Mouse (Mus musculus): ENCODE data around the gene Aoc1. TPM values are rescaled to one million over a fixed set of nuclear protein-coding genes. Genes with fewer than 3 reads are reported as not detected.

Aoc1 gene
- polyA plus RNA-seq, 1 experiment from 2014 or later = not detected

GRCm38 (mm10) chr6:48857613-48858302 lies 14.9 kb upstream of the Aoc1 start:
- H3K9me3 ChIP-seq (ENCODE audit: control insufficient read depth, low read length) = no peaks in the 10 kb centered on the region
- DNase-seq (ENCODE audit: low spot score) (no peak), ATAC-seq (ENCODE audit: low FRiP score) (no peak)
- 54% methylated on average over 8 of the region's 8 CpGs for WGBS
- H3K4me2 ChIP-seq (replicated peaks) = no peak overlapping the region
- no peak overlapping the region for H3K9ac ChIP-seq
- no peaks in the 10 kb centered on the region for H3K27me3 ChIP-seq (ENCODE audit: control insufficient read depth, insufficient read depth, low read length)
- H3K4me1 ChIP-seq (replicated peaks; ENCODE audit: control insufficient read depth, insufficient read depth, low read length) = no peaks in the 10 kb centered on the region
- H3K27ac ChIP-seq = no peak overlapping the region
- no peaks in the 10 kb centered on the region for H3K36me3 ChIP-seq (replicated peaks; ENCODE audit: control insufficient read depth, insufficient read depth)
- no peak overlapping the region for H3K4me3 ChIP-seq (replicated peaks; ENCODE audit: low read length)

GRCm38 (mm10) chr6:48860130-48860815 lies 12.4 kb upstream of the Aoc1 start:
- no peaks in the 10 kb centered on the region for H3K36me3 ChIP-seq (replicated peaks; ENCODE audit: control insufficient read depth, insufficient read depth)
- H3K9me3 ChIP-seq (ENCODE audit: control insufficient read depth, low read length) = no peaks in the 10 kb centered on the region
- H3K27ac ChIP-seq = no peak overlapping the region
- H3K4me3 ChIP-seq (replicated peaks; ENCODE audit: low read length) = no peak overlapping the region
- WGBS = 13% methylated on average over 23 of the region's 23 CpGs
- H3K27me3 ChIP-seq (ENCODE audit: control insufficient read depth, insufficient read depth, low read length) = 0 out of 2 replicates have a peak, but pooled peaks cover 4% of the 10 kb centered on the region
- ATAC-seq (ENCODE audit: low FRiP score) (no peak), DNase-seq (ENCODE audit: low spot score) (peak; percentile 54)
- H3K9ac ChIP-seq = no peak overlapping the region
- no peaks in the 10 kb centered on the region for H3K4me1 ChIP-seq (replicated peaks; ENCODE audit: control insufficient read depth, insufficient read depth, low read length)
- H3K4me2 ChIP-seq (replicated peaks) = peak overlapping the region; percentile 34

GRCm38 (mm10) chr6:48860851-48861250 lies 11.8 kb upstream of the Aoc1 start:
- WGBS = 100% methylated on average over 1 of the region's 1 CpGs
- Histone ChIP-seq H3K36me3 (replicated peaks; ENCODE audit: control insufficient read depth, insufficient read depth) (no peaks in the 10 kb centered on the region), H3K27me3 (ENCODE audit: control insufficient read depth, insufficient read depth, low read length) (0 out of 2 replicates have a peak, but pooled peaks cover 4% of the 10 kb centered on the region), H3K27ac (no peak overlapping the region), H3K4me1 (replicated peaks; ENCODE audit: control insufficient read depth, insufficient read depth, low read length) (no peaks in the 10 kb centered on the region), H3K4me3 (replicated peaks; ENCODE audit: low read length) (no peak overlapping the region), H3K9me3 (ENCODE audit: control insufficient read depth, low read length) (no peaks in the 10 kb centered on the region), H3K4me2 (replicated peaks) (no peak overlapping the region), H3K9ac (no peak overlapping the region)
- ATAC-seq (ENCODE audit: low FRiP score) (no peak), DNase-seq (ENCODE audit: low spot score) (no peak)

GRCm38 (mm10) chr6:48861616-48862280 lies 10.9 kb upstream of the Aoc1 start:
- H3K4me2 ChIP-seq (replicated peaks) = no peak overlapping the region
- no peak for ATAC-seq (ENCODE audit: low FRiP score)
- 70% methylated on average over 12 of the region's 12 CpGs for WGBS

GRCm38 (mm10) chr6:48862816-48863215 lies 9.9 kb upstream of the Aoc1 start:
- 86% methylated on average over 4 of the region's 4 CpGs for WGBS
- DNase-seq (ENCODE audit: low spot score) = no peak
- ATAC-seq (ENCODE audit: low FRiP score) = no peak
- Histone ChIP-seq H3K4me3 (replicated peaks; ENCODE audit: low read length) (no peak overlapping the region), H3K27me3 (ENCODE audit: control insufficient read depth, insufficient read depth, low read length) (0 out of 2 replicates have a peak, but pooled peaks cover 4% of the 10 kb centered on the region), H3K4me2 (replicated peaks) (no peak overlapping the region), H3K27ac (no peak overlapping the region), H3K9ac (no peak overlapping the region), H3K4me1 (replicated peaks; ENCODE audit: control insufficient read depth, insufficient read depth, low read length) (0 out of 2 replicates have a peak, but pooled peaks cover 5% of the 10 kb centered on the region), H3K9me3 (ENCODE audit: control insufficient read depth, low read length) (no peaks in the 10 kb centered on the region), H3K36me3 (replicated peaks; ENCODE audit: control insufficient read depth, insufficient read depth) (no peaks in the 10 kb centered on the region)

More at GRCm38 (mm10) chr6:48861616-48862280, 10.9 kb upstream of the Aoc1 start:
- no peak overlapping the region for H3K4me3 ChIP-seq (replicated peaks; ENCODE audit: low read length)
- no peaks in the 10 kb centered on the region for H3K36me3 ChIP-seq (replicated peaks; ENCODE audit: control insufficient read depth, insufficient read depth)
- H3K4me1 ChIP-seq (replicated peaks; ENCODE audit: control insufficient read depth, insufficient read depth, low read length) = no peaks in the 10 kb centered on the region
- H3K27ac ChIP-seq = no peak overlapping the region
- no peaks in the 10 kb centered on the region for H3K9me3 ChIP-seq (ENCODE audit: control insufficient read depth, low read length)
- H3K27me3 ChIP-seq (ENCODE audit: control insufficient read depth, insufficient read depth, low read length) = 0 out of 2 replicates have a peak, but pooled peaks cover 4% of the 10 kb centered on the region
- no peak for DNase-seq (ENCODE audit: low spot score)
- H3K9ac ChIP-seq = no peak overlapping the region

- no peak for ATAC-seq (ENCODE audit: low FRiP score)
- H3K4me3 ChIP-seq (replicated peaks; ENCODE audit: low read length) = no peak overlapping the region
- H3K27me3 ChIP-seq (ENCODE audit: control insufficient read depth, insufficient read depth, low read length) = 0 out of 2 replicates have a peak, but pooled peaks cover 4% of the 10 kb centered on the region
- H3K4me1 ChIP-seq (replicated peaks; ENCODE audit: control insufficient read depth, insufficient read depth, low read length) = 0 out of 2 replicates have a peak, but pooled peaks cover 5% of the 10 kb centered on the region
- no peak for DNase-seq (ENCODE audit: low spot score)
- WGBS = 93% methylated on average over 7 of the region's 7 CpGs
- no peaks in the 10 kb centered on the region for H3K9me3 ChIP-seq (ENCODE audit: control insufficient read depth, low read length)
- no peak overlapping the region for H3K9ac ChIP-seq
- no peak overlapping the region for H3K4me2 ChIP-seq (replicated peaks)
- H3K27ac ChIP-seq = no peak overlapping the region
- H3K36me3 ChIP-seq (replicated peaks; ENCODE audit: control insufficient read depth, insufficient read depth) = no peaks in the 10 kb centered on the region
These were observed 9.2 kb upstream of the Aoc1 start for GRCm38 (mm10) chr6:48863488-48863887.

- H3K36me3 ChIP-seq (replicated peaks; ENCODE audit: control insufficient read depth, insufficient read depth) = no peaks in the 10 kb centered on the region
- H3K4me1 ChIP-seq (replicated peaks; ENCODE audit: control insufficient read depth, insufficient read depth, low read length) = 0 out of 2 replicates have a peak, but pooled peaks cover 5% of the 10 kb centered on the region
- DNase-seq (ENCODE audit: low spot score) (no peak), ATAC-seq (ENCODE audit: low FRiP score) (no peak)
- H3K4me3 ChIP-seq (replicated peaks; ENCODE audit: low read length) = no peak overlapping the region
- no peak overlapping the region for H3K4me2 ChIP-seq (replicated peaks)
- WGBS = 56% methylated on average over 3 of the region's 3 CpGs
- no peak overlapping the region for H3K9ac ChIP-seq
- no peaks in the 10 kb centered on the region for H3K9me3 ChIP-seq (ENCODE audit: control insufficient read depth, low read length)
- H3K27ac ChIP-seq = no peak overlapping the region
- 0 out of 2 replicates have a peak, but pooled peaks cover 4% of the 10 kb centered on the region for H3K27me3 ChIP-seq (ENCODE audit: control insufficient read depth, insufficient read depth, low read length)
These were observed 8.5 kb upstream of the Aoc1 start for GRCm38 (mm10) chr6:48864181-48864580.

GRCm38 (mm10) chr6:48864723-48865122 lies 8.0 kb upstream of the Aoc1 start:
- DNase-seq (ENCODE audit: low spot score) = no peak
- WGBS = 72% methylated on average over 3 of the region's 3 CpGs
- ATAC-seq (ENCODE audit: low FRiP score) = no peak
- no peak overlapping the region for H3K4me2 ChIP-seq (replicated peaks)
- no peak overlapping the region for H3K9ac ChIP-seq
- 0 out of 2 replicates have a peak, but pooled peaks cover 4% of the 10 kb centered on the region for H3K27me3 ChIP-seq (ENCODE audit: control insufficient read depth, insufficient read depth, low read length)
- 0 out of 2 replicates have a peak, but pooled peaks cover 5% of the 10 kb centered on the region for H3K4me1 ChIP-seq (replicated peaks; ENCODE audit: control insufficient read depth, insufficient read depth, low read length)
- no peaks in the 10 kb centered on the region for H3K9me3 ChIP-seq (ENCODE audit: control insufficient read depth, low read length)
- no peak overlapping the region for H3K27ac ChIP-seq
- no peak overlapping the region for H3K4me3 ChIP-seq (replicated peaks; ENCODE audit: low read length)
- no peaks in the 10 kb centered on the region for H3K36me3 ChIP-seq (replicated peaks; ENCODE audit: control insufficient read depth, insufficient read depth)

GRCm38 (mm10) chr6:48865152-48865745 lies 7.4 kb upstream of the Aoc1 start:
- no peak overlapping the region for H3K27ac ChIP-seq
- H3K9me3 ChIP-seq (ENCODE audit: control insufficient read depth, low read length) = no peaks in the 10 kb centered on the region
- H3K27me3 ChIP-seq (ENCODE audit: control insufficient read depth, insufficient read depth, low read length) = 0 out of 2 replicates have a peak, but pooled peaks cover 4% of the 10 kb centered on the region
- H3K4me1 ChIP-seq (replicated peaks; ENCODE audit: control insufficient read depth, insufficient read depth, low read length) = 0 out of 2 replicates have a peak, but pooled peaks cover 5% of the 10 kb centered on the region
- no peak overlapping the region for H3K4me3 ChIP-seq (replicated peaks; ENCODE audit: low read length)
- WGBS = 86% methylated on average over 1 of the region's 1 CpGs
- no peaks in the 10 kb centered on the region for H3K36me3 ChIP-seq (replicated peaks; ENCODE audit: control insufficient read depth, insufficient read depth)
- H3K9ac ChIP-seq = no peak overlapping the region
- DNase-seq (ENCODE audit: low spot score) (no peak), ATAC-seq (ENCODE audit: low FRiP score) (no peak)
- H3K4me2 ChIP-seq (replicated peaks) = no peak overlapping the region
